Mouse (Mus musculus) lung, adult 18-20 months (tissue): ENCODE measurements around the gene Vps13a.

ENCODE experiments used
- DNase-seq, 2 experiments: peaks; one replicate each; pipeline ENCODE4 v3.0.0; 2022; ENCODE audit warnings: mixed read lengths in 2 of 2

Vps13a gene

GRCm38 (mm10) chr19:16755854-16756253 lies 24.9 kb downstream of the Vps13a start:
- no peak for DNase-seq

GRCm38 (mm10) chr19:16755226-16755625 lies 25.5 kb downstream of the Vps13a start:
- DNase-seq = no peak

GRCm38 (mm10) chr19:16753151-16753550 lies 27.6 kb downstream of the Vps13a start:
- no peak for DNase-seq

- no peak for DNase-seq
Observed at GRCm38 (mm10) chr19:16736854-16737253, 43.9 kb downstream of the Vps13a start.

GRCm38 (mm10) chr19:16728729-16729128 lies 52.0 kb downstream of the Vps13a start:
- DNase-seq = no peak

GRCm38 (mm10) chr19:16715249-16715648 lies 65.5 kb downstream of the Vps13a start:
- no peak for DNase-seq

GRCm38 (mm10) chr19:16701790-16702189 lies 78.9 kb downstream of the Vps13a start:
- no peak for DNase-seq

- no peak for DNase-seq
Observed at GRCm38 (mm10) chr19:16684922-16685321, 95.8 kb downstream of the Vps13a start.

GRCm38 (mm10) chr19:16684210-16684609 lies 96.5 kb downstream of the Vps13a start:
- no peak for DNase-seq

- DNase-seq = peak in 1 of 2 experiments; percentile 6
Observed at GRCm38 (mm10) chr19:16625610-16626395, 154.9 kb downstream of the Vps13a start.

- no peak for DNase-seq
Observed at GRCm38 (mm10) chr19:16624994-16625393, 155.7 kb downstream of the Vps13a start.

GRCm38 (mm10) chr19:16623154-16623553 lies 157.6 kb downstream of the Vps13a start:
- no peak for DNase-seq

- peak in 1 of 2 experiments; percentile 46 for DNase-seq
Observed at GRCm38 (mm10) chr19:16607634-16608033, 173.1 kb downstream of the Vps13a start.

GRCm38 (mm10) chr19:16602026-16602425 lies 178.7 kb downstream of the Vps13a start:
- no peak for DNase-seq

GRCm38 (mm10) chr19:16599298-16599970 lies 181.3 kb downstream of the Vps13a start:
- DNase-seq = peak; percentile 46 to 73

- DNase-seq = peak; percentile 34 to 46
Observed at GRCm38 (mm10) chr19:16598653-16599297, 182.0 kb downstream of the Vps13a start.

GRCm38 (mm10) chr19:16597216-16597615 lies 183.5 kb downstream of the Vps13a start:
- DNase-seq = no peak

GRCm38 (mm10) chr19:16593975-16594317 lies 186.8 kb downstream of the Vps13a start:
- DNase-seq = no peak

GRCm38 (mm10) chr19:16593256-16593974 lies 187.3 kb downstream of the Vps13a start:
- DNase-seq = peak in 1 of 2 experiments; percentile 17

- DNase-seq = peak in 1 of 2 experiments; percentile 45
Observed at GRCm38 (mm10) chr19:16585379-16585778, 195.4 kb downstream of the Vps13a start.

GRCm38 (mm10) chr19:16584546-16584945 lies 196.2 kb downstream of the Vps13a start:
- DNase-seq = no peak

GRCm38 (mm10) chr19:16580501-16580900 lies 200.2 kb downstream of the Vps13a start:
- no peak for DNase-seq

GRCm38 (mm10) chr19:16579656-16580260 lies 201.0 kb downstream of the Vps13a start:
- no peak for DNase-seq
